Mouse (Mus musculus) heart, adult 2 months (tissue): ENCODE measurements around the gene Hmga1b.

Experiments
- CTCF ChIP-seq: fragments of 200-600 bp; IDR thresholded peaks from 2 replicates; pipeline ENCODE4 v1.8.1; 2022; ENCODE audit warnings: antibody characterized with exemption, mild to moderate bottlenecking, moderate library complexity
- POLR2A ChIP-seq: fragments of 200-500 bp; IDR thresholded peaks from 2 replicates; pipeline ENCODE4 v1.6.1; 2011; ENCODE audit warnings: mild to moderate bottlenecking, low read depth, low read length, control low read depth; ENCODE audit not compliant: insufficient read depth

- TF ChIP-seq CTCF = no peak
- TF ChIP-seq POLR2A = no peak
Measured at GRCm38 (mm10) chr11:120730331-120730870, 32.2 kb upstream of the Hmga1b start.
